Mouse (Mus musculus): ENCODE data around the gene 6430628N08Rik. TPM values are rescaled to one million over a fixed set of nuclear protein-coding genes. Genes with fewer than 3 reads are reported as not detected.

The 6430628N08Rik gene
- polyA plus RNA-seq, 1 experiment from 2014 or later: 0.09 TPM

DNA sequence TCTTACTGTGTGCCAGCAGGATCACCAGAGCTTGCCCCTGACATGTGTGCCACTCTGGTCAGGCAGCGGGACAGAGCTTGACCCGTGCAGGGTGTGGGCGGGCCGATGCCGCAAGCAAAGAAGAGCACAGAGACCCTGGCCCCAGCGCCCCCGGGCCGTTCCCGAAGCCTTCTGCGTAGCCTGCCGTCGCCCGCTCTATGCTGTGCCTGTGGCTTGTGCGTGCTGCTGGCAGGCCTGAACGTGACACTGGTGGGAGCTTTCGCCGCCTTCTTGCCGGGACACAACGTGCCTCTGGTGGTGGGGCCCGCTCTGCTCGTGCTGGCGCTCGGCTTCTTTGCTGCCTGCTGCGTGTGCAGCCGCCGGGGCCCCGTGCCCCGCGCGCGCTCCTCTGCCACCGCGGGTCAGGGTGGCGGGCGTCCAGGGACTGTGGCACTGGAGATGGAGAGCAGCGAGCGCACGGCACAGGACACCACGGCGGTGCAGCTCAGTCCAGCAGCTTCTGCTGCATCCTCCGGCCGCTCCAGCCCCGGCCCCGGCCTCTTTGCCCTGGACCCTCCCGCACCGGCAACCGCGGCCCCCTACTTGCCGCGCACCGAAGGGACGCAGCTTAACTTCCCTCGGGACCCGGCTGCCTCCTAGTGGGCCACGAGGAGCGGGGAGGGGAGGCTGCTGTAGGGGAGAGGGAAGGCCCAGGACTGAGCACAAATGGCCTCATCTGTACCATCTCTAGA lies 7.6 kb downstream of the 6430628N08Rik start:
- Histone ChIP-seq H3K27me3 (replicated peaks; ENCODE audit: low read depth, poor library complexity, severe bottlenecking) (peaks cover 100% of the 10 kb centered on the region), H3K4me3 (peak overlapping the region; percentile 57), H3K4me1 (peaks cover 17% of the 10 kb centered on the region), H3K27ac (replicated peaks) (no peak overlapping the region; the same call in 1 of the 2 replicates), H3K36me3 (replicated peaks) (no peaks in the 10 kb centered on the region), H3K9me3 (no peaks in the 10 kb centered on the region)
- WGBS: under 1% methylated on average over 56 of the region's 56 CpGs
- DNase-seq (ENCODE audit: low spot score): peak; percentile 65

DNA sequence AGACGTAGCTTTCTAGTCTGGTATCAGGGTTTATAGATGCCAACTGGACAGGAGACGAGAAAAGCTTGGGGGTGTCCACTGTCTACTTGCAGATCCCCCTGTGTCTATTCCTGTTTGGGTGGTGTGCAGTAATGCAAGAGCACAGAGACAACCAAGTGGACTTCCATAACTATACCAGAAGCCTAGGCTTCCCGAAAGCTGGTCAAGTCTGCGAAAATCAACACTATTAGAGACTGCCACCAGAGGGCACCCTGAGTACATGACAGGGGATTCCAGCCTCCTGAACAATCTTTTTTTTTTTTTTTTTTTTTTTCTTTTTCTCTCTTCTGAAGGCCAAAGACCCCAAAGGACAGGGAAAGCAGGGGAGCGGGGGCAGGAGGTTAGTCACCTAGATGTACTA lies 12.4 kb downstream of the 6430628N08Rik start:
- Histone ChIP-seq H3K27me3 (replicated peaks; ENCODE audit: low read depth, poor library complexity, severe bottlenecking) (peaks cover 100% of the 10 kb centered on the region), H3K4me3 (no peak overlapping the region), H3K27ac (replicated peaks) (no peak overlapping the region), H3K9me3 (no peaks in the 10 kb centered on the region), H3K36me3 (replicated peaks) (no peaks in the 10 kb centered on the region), H3K4me1 (peaks cover 24% of the 10 kb centered on the region)
- 17% methylated on average over 5 of the region's 5 CpGs for WGBS
- peak; percentile 80 for DNase-seq (ENCODE audit: low spot score)

DNA sequence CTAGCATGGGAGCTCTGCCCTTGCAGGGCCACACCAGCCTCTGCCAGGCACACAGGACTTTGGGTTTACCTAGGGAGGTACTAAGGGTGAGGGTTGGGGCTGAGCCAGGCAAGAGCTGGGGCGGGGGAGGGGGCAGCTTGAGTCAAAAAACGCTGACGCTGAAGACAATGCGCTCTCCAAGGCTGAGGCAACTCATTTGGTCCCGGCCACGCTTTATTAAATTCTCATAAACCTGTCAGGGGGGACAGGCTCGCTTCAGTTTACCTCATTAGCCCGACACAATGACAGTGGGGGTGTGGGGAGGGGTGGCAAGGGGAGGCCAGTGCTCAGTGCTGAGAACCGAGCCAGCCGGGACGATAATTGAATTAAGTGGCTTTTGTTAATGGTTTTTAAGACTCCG lies 13.9 kb downstream of the 6430628N08Rik start:
- Histone ChIP-seq H3K27ac (replicated peaks) (no peak overlapping the region), H3K27me3 (replicated peaks; ENCODE audit: low read depth, poor library complexity, severe bottlenecking) (peaks cover 100% of the 10 kb centered on the region), H3K36me3 (replicated peaks) (no peaks in the 10 kb centered on the region), H3K4me1 (peaks cover 21% of the 10 kb centered on the region), H3K4me3 (no peak overlapping the region), H3K9me3 (no peaks in the 10 kb centered on the region)
- no peak for DNase-seq (ENCODE audit: low spot score)
- 2% methylated on average over 12 of the region's 12 CpGs for WGBS

DNA sequence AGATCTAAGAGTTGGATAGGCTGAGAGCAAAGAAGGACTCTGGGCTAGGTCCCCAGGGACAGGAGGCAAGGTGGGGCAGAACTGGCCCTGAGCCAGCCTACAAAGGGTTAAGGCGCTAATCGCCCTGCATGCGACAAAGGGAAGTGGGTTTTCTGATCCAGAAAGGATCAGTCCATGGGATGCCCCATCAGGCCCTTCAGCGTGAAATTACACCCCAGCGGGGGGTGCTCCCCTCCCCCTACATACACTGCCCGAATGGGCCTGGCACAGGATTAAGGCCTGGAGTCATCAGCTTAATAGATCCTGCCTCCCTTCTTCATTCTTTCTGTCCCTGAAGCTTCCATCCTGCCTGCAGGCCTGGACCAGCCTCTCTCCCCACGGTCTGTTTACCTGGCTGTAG lies 15.2 kb downstream of the 6430628N08Rik start:
- peak; percentile 24 for DNase-seq (ENCODE audit: low spot score)
- Histone ChIP-seq H3K27me3 (replicated peaks; ENCODE audit: low read depth, poor library complexity, severe bottlenecking) (peaks cover 91% of the 10 kb centered on the region), H3K4me1 (peaks cover 21% of the 10 kb centered on the region), H3K36me3 (replicated peaks) (no peaks in the 10 kb centered on the region), H3K9me3 (no peaks in the 10 kb centered on the region), H3K27ac (replicated peaks) (no peak overlapping the region), H3K4me3 (no peak overlapping the region)
- WGBS: 3% methylated on average over 7 of the region's 7 CpGs

DNA sequence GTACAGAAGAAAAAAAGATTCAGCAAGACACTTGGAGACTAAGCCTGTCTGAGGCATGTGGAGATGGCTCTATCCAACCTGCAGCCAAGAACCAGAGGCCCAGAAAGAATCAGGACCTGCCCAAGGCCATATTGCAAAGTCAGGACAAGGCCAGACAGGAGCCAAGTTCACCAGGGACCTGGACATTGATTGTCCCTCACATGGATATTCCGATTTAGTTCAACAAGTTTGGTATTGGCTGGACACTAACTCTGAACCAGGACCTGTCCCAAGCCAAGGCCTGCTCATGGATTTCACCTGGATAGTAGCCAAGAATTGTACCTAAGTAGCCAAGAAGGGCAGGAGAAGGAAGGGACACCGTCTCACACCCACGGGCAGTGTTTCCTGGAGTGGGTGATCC lies 16.3 kb downstream of the 6430628N08Rik start:
- Histone ChIP-seq H3K27me3 (replicated peaks; ENCODE audit: low read depth, poor library complexity, severe bottlenecking) (peaks cover 83% of the 10 kb centered on the region), H3K9me3 (no peaks in the 10 kb centered on the region), H3K4me3 (no peak overlapping the region), H3K4me1 (peaks cover 30% of the 10 kb centered on the region), H3K27ac (replicated peaks) (no peak overlapping the region), H3K36me3 (replicated peaks) (no peaks in the 10 kb centered on the region)
- DNase-seq (ENCODE audit: low spot score): no peak
- 81% methylated on average over 3 of the region's 3 CpGs for WGBS

DNA sequence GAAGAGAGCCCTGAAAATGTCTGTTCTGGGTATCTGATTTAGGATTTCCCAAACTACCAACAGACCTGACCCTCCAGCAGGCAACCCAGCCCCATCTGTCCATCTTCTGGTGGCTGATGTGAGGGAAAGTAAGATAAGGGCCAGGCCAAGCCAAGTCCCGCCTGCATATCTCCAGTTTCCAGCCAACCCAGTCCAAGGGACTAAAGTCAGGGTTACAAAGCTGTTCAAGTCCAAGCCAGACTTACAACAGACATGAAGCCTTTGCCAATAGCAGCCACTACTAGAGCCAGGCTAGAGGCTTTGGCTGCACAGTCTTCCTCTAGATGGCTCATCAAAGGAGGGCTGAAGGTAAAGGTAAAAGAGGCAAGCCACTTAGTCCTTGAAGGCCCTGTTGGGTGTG lies 17.5 kb downstream of the 6430628N08Rik start:
- no peak overlapping the region for H3K4me3 ChIP-seq
- no peak for DNase-seq (ENCODE audit: low spot score)
- WGBS: 66% methylated on average over 1 of the region's 1 CpGs
- no peaks in the 10 kb centered on the region for H3K9me3 ChIP-seq
- peaks cover 36% of the 10 kb centered on the region for H3K4me1 ChIP-seq
- H3K27ac ChIP-seq (replicated peaks): no peak overlapping the region
- H3K27me3 ChIP-seq (replicated peaks; ENCODE audit: low read depth, poor library complexity, severe bottlenecking): peaks cover 81% of the 10 kb centered on the region
- H3K36me3 ChIP-seq (replicated peaks): no peaks in the 10 kb centered on the region

DNA sequence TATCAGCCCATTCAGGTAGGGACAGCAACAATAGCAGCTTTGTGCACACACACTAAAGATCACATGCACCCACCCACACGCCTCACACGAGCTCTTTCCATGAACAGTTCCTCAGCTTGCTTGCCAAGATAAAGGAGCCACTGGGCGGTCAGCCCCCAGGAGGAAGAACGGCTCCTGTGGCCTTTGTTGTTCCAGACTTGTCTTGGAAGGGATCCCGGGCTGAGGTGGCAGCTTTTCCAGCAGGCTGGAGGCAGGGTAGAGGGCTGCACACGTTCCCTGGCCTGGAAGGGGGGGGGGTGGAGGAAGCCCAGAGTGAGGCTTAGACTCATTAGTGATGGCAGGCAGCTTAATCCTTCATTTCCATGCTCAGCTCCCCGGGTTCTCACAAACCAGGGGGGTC lies 18.2 kb downstream of the 6430628N08Rik start:
- H3K4me1 ChIP-seq: peaks cover 36% of the 10 kb centered on the region
- no peak for DNase-seq (ENCODE audit: low spot score)
- WGBS: 17% methylated on average over 7 of the region's 7 CpGs
- H3K4me3 ChIP-seq: no peak overlapping the region
- H3K27me3 ChIP-seq (replicated peaks; ENCODE audit: low read depth, poor library complexity, severe bottlenecking): peaks cover 81% of the 10 kb centered on the region
- no peak overlapping the region for H3K27ac ChIP-seq (replicated peaks)
- H3K36me3 ChIP-seq (replicated peaks): no peaks in the 10 kb centered on the region
- H3K9me3 ChIP-seq: no peaks in the 10 kb centered on the region

DNA sequence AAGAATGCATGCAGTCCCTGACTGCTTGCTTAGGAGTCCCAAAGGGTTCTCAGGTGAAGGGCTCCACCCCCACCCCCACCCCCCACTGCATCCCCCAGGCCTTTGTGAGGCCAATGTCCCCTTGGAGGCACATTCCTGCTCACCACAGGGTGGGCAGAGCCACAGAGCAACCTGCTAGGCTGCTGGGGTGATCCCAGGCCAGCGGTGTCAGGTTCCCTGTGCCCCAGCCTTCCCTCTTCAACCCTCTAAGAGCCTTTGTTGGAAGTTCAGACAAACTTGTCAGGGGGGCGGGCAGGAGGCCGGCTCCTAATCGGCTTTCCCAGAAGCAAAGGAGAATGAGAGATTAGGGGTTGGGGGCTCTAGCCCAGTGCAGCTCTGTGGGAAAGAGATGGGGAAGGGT lies 21.1 kb downstream of the 6430628N08Rik start:
- Histone ChIP-seq H3K9me3 (no peaks in the 10 kb centered on the region), H3K27me3 (replicated peaks; ENCODE audit: low read depth, poor library complexity, severe bottlenecking) (peaks cover 74% of the 10 kb centered on the region), H3K27ac (replicated peaks) (peak overlapping the region; percentile 62; the same call in 1 of the 2 replicates), H3K36me3 (replicated peaks) (no peaks in the 10 kb centered on the region), H3K4me3 (no peak overlapping the region), H3K4me1 (peaks cover 21% of the 10 kb centered on the region)
- WGBS: under 1% methylated on average over 4 of the region's 4 CpGs
- DNase-seq (ENCODE audit: low spot score): peak; percentile 66

DNA sequence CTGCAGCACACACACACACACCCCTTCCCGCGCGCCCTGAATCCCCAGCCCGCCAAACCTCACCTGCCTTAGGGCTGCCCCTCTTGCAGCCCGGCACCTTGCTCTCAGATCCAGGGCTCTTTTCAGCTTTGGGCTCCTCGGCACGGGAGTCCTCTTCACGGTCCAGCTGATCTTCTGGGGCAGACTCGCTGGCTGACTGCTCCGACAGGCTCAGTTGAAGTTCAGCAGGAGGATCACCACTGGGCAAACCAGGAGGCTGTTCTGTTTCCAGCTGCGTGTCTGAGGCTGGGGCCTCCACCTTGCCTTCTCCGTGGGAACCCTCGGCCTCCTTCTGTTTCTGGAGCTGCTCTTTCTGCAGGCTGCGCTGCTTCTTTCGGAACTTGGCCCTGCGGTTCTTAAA lies 29.4 kb downstream of the 6430628N08Rik start:
- peaks cover 94% of the 10 kb centered on the region for H3K27me3 ChIP-seq (replicated peaks; ENCODE audit: low read depth, poor library complexity, severe bottlenecking)
- no peak for DNase-seq (ENCODE audit: low spot score)
- no peaks in the 10 kb centered on the region for H3K36me3 ChIP-seq (replicated peaks)
- H3K4me1 ChIP-seq: 0 out of 2 replicates have a peak, but pooled peaks cover 4% of the 10 kb centered on the region
- H3K4me3 ChIP-seq: no peak overlapping the region
- no peaks in the 10 kb centered on the region for H3K9me3 ChIP-seq
- no peak overlapping the region for H3K27ac ChIP-seq (replicated peaks)
- 81% methylated on average over 16 of the region's 16 CpGs for WGBS

DNA sequence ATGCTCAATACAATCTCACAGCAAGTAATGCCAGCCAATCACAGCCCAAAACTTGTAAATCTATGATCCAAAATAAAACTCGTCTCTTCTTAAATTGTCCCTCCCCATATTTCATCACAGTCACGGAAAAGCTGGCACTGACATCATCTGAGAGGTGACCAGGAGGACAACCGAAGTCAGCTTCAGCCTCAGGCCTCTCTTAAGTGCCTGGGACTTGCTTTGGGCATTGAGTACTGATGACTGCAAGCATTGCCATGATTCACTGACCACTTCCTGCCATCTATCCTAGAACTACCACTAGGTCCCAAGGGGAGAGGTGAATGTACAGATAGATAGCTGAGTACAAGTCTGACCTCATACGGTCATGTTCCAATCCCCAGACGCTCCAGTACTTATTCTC lies 32.2 kb downstream of the 6430628N08Rik start:
- H3K36me3 ChIP-seq (replicated peaks): no peaks in the 10 kb centered on the region
- no peak overlapping the region for H3K27ac ChIP-seq (replicated peaks)
- H3K9me3 ChIP-seq: no peaks in the 10 kb centered on the region
- DNase-seq (ENCODE audit: low spot score): no peak
- 93% methylated on average over 5 of the region's 5 CpGs for WGBS
- H3K4me1 ChIP-seq: 0 out of 2 replicates have a peak, but pooled peaks cover 4% of the 10 kb centered on the region
- no peak overlapping the region for H3K4me3 ChIP-seq
- peaks cover 77% of the 10 kb centered on the region for H3K27me3 ChIP-seq (replicated peaks; ENCODE audit: low read depth, poor library complexity, severe bottlenecking)

DNA sequence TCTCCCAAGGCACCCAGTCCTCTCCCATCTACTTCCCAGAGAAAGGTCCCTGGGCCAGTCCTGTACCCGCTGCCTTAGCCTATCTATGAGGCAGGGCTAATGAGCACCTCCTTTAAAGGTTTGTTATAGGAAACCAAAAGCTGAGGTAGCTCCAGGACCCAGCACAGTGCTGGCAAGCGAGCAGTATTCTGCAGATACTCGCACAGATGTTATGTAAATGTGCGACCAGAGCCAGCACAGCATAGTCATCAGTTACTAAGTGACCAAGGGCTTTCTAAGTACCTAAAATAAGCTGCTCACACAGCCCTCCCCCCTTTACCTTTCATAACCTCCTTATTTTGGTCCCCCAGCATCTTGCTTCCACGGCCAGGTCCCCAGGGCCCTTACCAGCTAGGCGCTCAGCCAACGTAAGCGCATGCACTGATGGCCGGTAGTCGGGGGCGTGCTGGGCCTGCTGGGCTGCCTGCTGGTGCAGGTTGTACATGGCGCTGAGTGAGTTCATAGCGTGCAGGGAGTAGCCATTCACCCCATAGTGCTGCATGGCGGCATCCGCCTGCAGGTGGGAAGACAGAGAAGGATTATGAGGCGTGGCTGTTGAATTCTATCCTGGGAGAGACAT lies 32.9 kb downstream of the 6430628N08Rik start:
- WGBS: 81% methylated on average over 16 of the region's 16 CpGs
- no peak overlapping the region for H3K27ac ChIP-seq (replicated peaks)
- H3K36me3 ChIP-seq (replicated peaks): no peaks in the 10 kb centered on the region
- H3K27me3 ChIP-seq (replicated peaks; ENCODE audit: low read depth, poor library complexity, severe bottlenecking): peaks cover 77% of the 10 kb centered on the region
- H3K4me3 ChIP-seq: no peak overlapping the region
- DNase-seq (ENCODE audit: low spot score): no peak
- H3K9me3 ChIP-seq: no peaks in the 10 kb centered on the region
- no peaks in the 10 kb centered on the region for H3K4me1 ChIP-seq

DNA sequence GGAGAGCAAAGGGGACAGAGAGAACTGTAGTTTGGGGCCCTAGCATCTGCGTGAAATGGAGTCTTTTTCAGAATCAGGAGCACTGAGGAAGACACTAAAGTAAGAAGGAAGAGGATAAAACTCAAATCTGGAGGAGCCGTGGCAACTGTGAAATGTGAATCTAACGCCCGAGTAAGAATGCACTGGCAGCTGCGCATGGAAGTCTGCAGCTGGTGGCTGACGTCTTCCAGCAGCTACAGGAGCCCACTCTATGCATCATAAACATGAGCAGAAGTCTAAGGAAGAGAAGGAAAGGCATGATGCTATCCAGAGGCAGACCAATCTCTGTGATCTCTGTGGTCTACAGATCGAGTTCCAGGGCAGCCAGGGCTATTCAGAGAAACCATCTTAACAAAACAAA lies 37.2 kb downstream of the 6430628N08Rik start:
- no peaks in the 10 kb centered on the region for H3K4me1 ChIP-seq
- no peaks in the 10 kb centered on the region for H3K9me3 ChIP-seq
- H3K36me3 ChIP-seq (replicated peaks): no peaks in the 10 kb centered on the region
- 69% methylated on average over 7 of the region's 7 CpGs for WGBS
- DNase-seq (ENCODE audit: low spot score): no peak
- no peak overlapping the region for H3K4me3 ChIP-seq
- peaks cover 80% of the 10 kb centered on the region for H3K27me3 ChIP-seq (replicated peaks; ENCODE audit: low read depth, poor library complexity, severe bottlenecking)
- no peak overlapping the region for H3K27ac ChIP-seq (replicated peaks)

DNA sequence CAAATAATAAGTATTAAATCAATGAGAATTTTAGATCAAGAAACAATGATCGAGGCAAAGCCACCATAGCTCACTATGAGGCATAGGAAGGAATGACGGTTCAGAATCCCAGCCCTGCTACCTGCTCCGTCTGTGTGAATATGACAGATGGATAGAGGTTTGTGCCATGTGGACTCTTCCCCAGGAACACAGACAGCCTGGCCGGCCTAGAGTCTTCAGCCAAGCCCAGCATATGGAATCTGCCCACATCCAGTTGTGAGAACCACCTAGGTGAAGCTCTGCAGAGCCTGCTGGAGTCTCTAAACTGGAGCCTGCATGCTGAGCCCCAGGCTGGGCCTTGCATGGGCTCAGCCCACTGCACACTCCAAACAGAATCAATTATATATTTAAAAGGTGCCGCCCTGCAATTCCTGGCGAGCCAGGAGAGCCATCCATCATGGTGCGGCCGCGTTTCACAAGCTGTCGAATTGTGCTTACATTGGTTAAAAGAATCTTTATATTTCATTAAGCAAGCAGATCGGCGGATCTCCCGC lies 41.2 kb downstream of the 6430628N08Rik start:
- Histone ChIP-seq H3K4me1 (peaks cover 19% of the 10 kb centered on the region), H3K4me3 (no peak overlapping the region), H3K36me3 (replicated peaks) (no peaks in the 10 kb centered on the region), H3K27me3 (replicated peaks; ENCODE audit: low read depth, poor library complexity, severe bottlenecking) (peaks cover 95% of the 10 kb centered on the region), H3K27ac (replicated peaks) (no peak overlapping the region), H3K9me3 (no peaks in the 10 kb centered on the region)
- DNase-seq (ENCODE audit: low spot score): no peak
- 64% methylated on average over 13 of the region's 13 CpGs for WGBS

Measured in embryonic facial prominence, embryonic 10.5 days (tissue).